Mouse (Mus musculus): Measurements from ENCODE around the gene Rcc1l.

Gene Rcc1l

DNA sequence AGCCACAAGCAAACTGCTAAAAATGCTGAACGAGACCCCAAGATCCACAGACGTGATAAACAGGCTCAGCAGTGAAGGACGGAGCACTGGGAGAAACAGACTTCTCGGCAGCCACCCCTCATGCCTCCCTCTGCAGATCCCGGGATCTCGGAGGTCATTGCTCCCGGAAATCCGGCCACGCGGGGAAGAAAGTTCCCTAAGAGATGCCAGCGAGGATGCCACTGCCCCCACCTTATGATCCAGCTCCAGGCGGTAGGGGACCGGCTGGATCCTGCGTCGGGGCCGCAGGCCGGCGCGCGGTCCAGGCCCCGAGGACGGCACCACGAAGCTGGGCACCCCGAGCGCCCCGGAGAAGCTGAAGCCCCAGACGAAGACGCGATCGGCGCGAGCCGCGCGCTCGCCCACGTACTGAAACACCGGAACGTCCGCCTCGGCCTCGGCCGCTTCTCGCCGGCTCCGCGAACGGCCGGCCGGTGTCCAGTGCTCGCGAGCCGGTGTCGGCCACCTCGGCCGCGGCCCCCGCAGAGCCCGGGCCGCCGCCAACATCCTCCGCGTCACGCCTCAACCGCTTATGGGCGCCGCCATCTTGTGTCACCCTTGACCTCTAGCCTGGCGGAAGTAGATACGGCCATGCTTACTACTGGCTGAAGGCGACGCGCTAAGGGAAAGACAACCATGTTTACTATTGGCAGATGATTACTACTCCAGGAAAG lies at the start of gene Rcc1l:
Gene Rcc1l, minus strand, starts transcription at position 606 of the 713 bp plus-strand sequence.
- Histone ChIP-seq H3K27me3 (ENCODE audit: control insufficient read depth, insufficient read depth, low read length, poor library complexity, severe bottlenecking) (no peaks in the 10 kb centered on the region), H3K36me3 (ENCODE audit: control insufficient read depth, insufficient read depth, low read length, poor library complexity, severe bottlenecking) (peaks cover 2% of the 10 kb centered on the region; the same call in 1 of the 2 replicates)
- peak; percentile 93 for DNase-seq (ENCODE audit: low read depth, low spot score)

DNA sequence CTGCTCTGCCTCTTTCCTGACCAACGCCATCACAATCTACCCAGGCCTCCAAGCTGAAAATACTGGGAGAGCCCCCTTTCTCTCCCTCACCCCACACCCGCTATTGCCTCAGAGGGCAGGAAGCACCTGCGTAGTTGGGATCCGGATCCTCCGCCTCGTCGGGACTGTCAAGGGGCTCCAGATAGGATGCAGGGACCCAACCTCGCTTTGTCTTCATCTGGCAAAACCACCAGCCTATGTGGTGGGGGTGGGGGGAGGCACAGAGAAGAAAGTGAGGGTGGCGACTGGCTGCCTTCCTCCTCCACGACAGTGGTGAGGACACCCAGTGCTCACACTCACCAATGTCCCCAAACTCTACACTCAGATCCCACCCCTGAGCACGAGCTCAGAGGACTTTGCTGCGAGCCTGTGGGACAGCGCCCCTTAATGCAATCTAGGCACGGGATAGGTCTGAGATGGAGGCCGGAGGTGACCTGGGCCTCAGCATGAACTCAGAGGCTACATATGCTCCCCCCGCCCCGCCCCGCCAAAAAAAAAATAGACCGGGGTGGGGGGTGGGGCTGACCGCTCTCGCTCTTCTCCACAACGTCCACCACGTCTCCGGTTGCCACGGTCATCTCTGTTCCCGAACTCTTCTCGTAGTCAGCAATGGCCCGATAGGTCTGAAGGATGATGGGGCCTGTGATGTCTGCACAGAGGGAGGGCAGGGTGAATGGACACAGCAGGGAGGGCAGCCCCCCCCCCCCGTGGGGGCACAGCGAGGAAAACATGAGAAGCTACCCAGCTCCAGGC lies 48.7 kb upstream of the Rcc1l start:
- Histone ChIP-seq H3K27me3 (ENCODE audit: control insufficient read depth, insufficient read depth, low read length, poor library complexity, severe bottlenecking) (no peaks in the 10 kb centered on the region), H3K36me3 (ENCODE audit: control insufficient read depth, insufficient read depth, low read length, poor library complexity, severe bottlenecking) (peaks cover 27% of the 10 kb centered on the region)
- DNase-seq (ENCODE audit: low read depth, low spot score) = no peak

DNA sequence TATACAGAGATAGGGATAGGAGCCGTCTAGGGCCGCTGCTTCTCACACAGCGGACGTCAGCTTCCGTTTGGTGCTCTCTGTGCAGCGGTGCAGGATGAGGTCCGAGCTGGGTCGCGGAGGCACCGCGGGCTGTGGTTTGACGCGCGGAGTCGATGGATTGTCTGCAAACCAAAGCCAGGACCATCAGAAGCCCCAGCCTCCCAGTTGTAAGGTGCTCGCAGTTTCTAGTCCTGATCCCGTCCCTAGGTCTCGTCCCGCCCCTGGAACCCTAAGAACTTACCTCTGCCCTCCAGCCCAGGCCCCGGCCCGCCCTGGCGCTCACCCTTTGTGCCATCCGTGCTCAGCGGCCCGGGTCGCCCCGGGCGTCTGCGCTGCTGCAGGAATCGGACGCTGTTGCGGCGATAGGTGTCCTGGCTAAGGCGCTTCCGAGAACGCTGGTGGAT lies 45.2 kb upstream of the Rcc1l start:
- H3K36me3 ChIP-seq (ENCODE audit: control insufficient read depth, insufficient read depth, low read length, poor library complexity, severe bottlenecking) = peaks cover 27% of the 10 kb centered on the region
- DNase-seq (ENCODE audit: low read depth, low spot score) = no peak
- no peaks in the 10 kb centered on the region for H3K27me3 ChIP-seq (ENCODE audit: control insufficient read depth, insufficient read depth, low read length, poor library complexity, severe bottlenecking)

DNA sequence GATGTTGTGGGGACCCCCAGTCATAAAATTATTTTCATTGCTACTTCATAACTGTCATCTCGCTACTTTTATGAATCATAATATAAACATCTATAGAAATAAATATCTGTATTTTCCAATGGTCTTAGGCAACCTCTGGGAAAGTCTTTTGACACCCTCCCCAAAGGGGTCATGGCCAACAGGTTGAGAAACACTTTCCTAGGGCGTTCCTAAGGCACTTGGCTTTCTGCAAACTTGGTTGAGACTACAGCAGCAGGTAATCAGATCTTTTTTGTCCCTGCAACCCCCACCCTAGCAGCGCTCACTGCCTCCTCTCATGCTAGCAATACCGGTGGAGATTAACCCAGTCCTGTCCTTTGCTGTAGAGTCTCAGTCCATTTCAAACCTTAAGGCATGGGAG lies 44.7 kb upstream of the Rcc1l start:
- Histone ChIP-seq H3K36me3 (ENCODE audit: control insufficient read depth, insufficient read depth, low read length, poor library complexity, severe bottlenecking) (peaks cover 23% of the 10 kb centered on the region), H3K27me3 (ENCODE audit: control insufficient read depth, insufficient read depth, low read length, poor library complexity, severe bottlenecking) (no peaks in the 10 kb centered on the region)
- DNase-seq (ENCODE audit: low read depth, low spot score) = no peak

DNA sequence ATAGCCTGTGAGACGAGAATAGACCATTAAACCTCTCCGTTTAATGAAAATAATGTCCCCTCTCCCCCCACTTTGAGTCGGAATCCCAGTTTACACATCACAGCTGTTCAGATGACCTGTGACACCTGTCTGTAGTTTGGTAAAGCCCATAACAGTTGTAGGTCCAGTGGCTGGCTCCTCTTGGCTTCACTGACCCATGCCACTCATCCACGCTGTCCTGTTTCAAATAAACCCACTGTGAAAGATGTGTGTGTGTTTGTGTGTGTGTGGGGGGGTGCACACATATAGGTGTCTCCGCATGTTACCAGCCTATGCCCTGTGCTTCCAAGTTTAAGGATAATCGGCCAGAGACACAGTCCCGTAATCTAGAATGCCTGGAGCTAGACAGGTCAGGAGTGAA lies 41.3 kb upstream of the Rcc1l start:
- H3K36me3 ChIP-seq (ENCODE audit: control insufficient read depth, insufficient read depth, low read length, poor library complexity, severe bottlenecking) = peaks cover 13% of the 10 kb centered on the region
- DNase-seq (ENCODE audit: low read depth, low spot score) = no peak
- no peaks in the 10 kb centered on the region for H3K27me3 ChIP-seq (ENCODE audit: control insufficient read depth, insufficient read depth, low read length, poor library complexity, severe bottlenecking)

DNA sequence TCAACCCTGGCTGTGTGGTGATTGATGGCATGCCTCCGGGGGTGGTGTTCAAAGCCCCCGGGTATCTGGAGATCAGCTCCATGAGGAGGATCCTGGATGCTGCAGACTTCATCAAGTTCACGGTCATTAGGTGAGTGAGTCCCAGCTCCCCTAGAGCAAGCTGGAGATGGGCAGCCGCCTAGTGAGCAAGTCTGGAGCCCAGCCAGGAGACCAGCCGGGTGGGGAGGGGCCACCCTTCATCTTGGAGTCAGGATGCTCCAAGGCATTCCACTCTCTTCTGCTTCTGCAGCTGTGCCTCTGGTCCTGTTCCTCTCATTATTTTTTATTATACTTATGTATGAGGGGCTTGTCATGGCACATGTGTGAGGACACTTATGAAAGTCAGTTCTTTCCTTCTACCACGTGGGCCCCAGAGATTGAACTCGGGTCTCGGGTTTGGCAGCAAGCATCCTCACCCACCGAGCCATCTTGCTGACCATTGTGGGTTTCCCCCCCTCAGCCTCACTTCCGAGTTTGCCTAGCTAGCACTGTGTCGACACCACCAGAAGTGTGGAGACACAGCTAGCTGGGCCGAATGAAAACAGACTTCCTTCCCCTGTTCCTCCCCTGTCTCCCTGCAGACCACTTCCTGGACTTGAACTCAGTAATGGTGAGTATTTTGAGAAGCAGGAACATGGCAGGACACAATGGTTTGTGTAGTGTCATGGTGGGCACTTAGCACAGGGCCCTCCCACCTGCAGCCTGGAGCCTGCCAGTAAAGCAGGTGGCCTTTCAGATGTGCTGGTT lies 37.6 kb upstream of the Rcc1l start:
- H3K27me3 ChIP-seq (ENCODE audit: control insufficient read depth, insufficient read depth, low read length, poor library complexity, severe bottlenecking) = no peaks in the 10 kb centered on the region
- no peaks in the 10 kb centered on the region; the same call in 1 of the 2 replicates for H3K36me3 ChIP-seq (ENCODE audit: control insufficient read depth, insufficient read depth, low read length, poor library complexity, severe bottlenecking)
- peak; percentile 60 for DNase-seq (ENCODE audit: low read depth, low spot score)

DNA sequence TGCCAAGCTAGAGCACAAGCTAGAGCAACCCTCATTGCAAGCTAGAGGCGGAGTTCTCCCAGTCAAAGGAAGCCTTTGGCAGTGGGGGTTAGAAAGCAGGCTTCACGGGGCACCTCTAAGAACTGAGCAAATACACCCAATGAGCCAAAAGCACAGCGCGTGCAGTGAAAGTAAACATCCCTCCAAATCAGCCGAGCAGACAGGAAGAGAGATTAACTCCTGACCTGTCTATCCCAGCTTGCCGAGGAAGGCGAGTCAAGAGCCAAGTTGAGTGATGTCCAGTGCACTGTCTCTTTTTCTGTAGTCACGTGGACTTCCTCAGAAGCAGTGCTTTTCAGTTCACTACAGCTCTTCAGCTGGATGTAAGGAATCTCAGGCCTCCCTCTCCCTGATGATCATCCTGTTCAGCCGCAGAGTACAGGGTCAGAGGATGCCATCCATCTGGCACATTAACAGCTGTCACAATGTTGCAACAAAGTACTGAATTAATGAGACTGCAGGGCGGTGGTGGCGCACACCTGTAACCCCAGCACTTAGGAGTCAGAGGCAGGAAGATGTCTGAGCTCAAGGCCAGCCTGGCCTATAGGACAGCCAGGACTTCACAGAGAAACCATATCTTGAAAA lies 33.5 kb upstream of the Rcc1l start:
- no peaks in the 10 kb centered on the region for H3K27me3 ChIP-seq (ENCODE audit: control insufficient read depth, insufficient read depth, low read length, poor library complexity, severe bottlenecking)

DNA sequence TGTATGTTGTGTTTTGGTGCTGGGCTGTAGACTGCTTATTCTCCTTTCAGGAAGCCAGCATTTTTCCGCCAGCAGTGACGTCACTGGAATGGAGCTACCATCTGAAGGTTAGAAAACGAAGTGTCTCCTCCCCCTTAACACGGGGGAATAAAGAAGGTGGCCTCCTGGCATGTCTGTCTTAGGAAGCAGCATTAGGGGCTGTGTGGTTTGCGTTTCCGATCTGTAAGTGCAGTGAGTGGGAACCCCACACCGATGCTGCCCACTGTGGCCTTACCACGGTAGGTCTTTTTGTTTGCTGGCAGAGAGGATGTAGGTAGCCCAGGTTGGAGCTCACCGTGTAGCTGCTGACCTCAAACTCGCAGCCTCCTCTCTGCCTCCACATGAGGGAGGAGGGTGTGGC lies 30.1 kb upstream of the Rcc1l start:
- Histone ChIP-seq H3K27me3 (ENCODE audit: control insufficient read depth, insufficient read depth, low read length, poor library complexity, severe bottlenecking) (no peaks in the 10 kb centered on the region), H3K36me3 (ENCODE audit: control insufficient read depth, insufficient read depth, low read length, poor library complexity, severe bottlenecking) (no peaks in the 10 kb centered on the region)
- DNase-seq (ENCODE audit: low read depth, low spot score) = no peak

More for the DNA sequence above, 33.5 kb upstream of the Rcc1l start:
- no peak for DNase-seq (ENCODE audit: low read depth, low spot score)
- no peaks in the 10 kb centered on the region for H3K36me3 ChIP-seq (ENCODE audit: control insufficient read depth, insufficient read depth, low read length, poor library complexity, severe bottlenecking)

DNA sequence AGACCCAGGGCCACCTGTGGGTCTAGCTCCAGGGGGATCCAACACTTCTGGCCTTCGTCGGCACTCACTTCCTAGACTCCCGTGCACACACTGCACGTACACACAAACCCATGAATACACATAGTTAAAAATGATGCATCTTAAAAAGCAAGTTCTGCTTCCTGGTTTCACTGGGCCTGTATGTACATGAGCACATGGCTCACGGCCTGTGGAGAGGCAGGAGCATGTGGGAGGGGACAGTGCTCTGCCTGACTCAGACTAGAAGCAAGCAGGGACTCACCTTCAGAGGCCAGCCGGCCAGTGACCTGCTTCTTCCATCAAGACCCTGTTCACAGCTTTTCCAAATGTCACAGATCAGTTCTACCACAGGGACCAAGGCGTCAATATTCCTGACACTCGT lies 17.1 kb upstream of the Rcc1l start:
- no peak for DNase-seq (ENCODE audit: low read depth, low spot score)
- no peaks in the 10 kb centered on the region for H3K27me3 ChIP-seq (ENCODE audit: control insufficient read depth, insufficient read depth, low read length, poor library complexity, severe bottlenecking)
- H3K36me3 ChIP-seq (ENCODE audit: control insufficient read depth, insufficient read depth, low read length, poor library complexity, severe bottlenecking) = 0 out of 2 replicates have a peak, but pooled peaks cover 2% of the 10 kb centered on the region

DNA sequence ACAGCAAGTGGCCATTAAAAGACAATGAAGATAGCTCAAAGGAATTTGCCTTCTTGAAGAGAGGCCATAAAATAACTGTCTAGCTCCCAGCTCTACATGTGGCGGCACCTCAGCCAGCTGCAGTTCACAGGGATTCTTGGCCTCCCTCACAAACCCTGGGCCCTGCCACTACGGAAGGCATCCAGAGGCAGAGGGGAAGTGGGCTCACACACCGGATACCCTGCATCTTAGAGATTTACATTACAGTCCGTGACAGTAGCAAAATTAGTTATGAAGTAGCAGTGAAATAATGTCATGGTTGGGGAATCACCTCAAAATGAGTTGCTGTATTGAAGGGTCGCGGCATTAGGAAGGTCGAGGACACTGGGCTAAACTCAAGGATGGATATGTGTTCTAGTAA lies 12.0 kb upstream of the Rcc1l start:
- peak; percentile 38 for DNase-seq (ENCODE audit: low read depth, low spot score)
- H3K27me3 ChIP-seq (ENCODE audit: control insufficient read depth, insufficient read depth, low read length, poor library complexity, severe bottlenecking) = no peaks in the 10 kb centered on the region
- no peaks in the 10 kb centered on the region for H3K36me3 ChIP-seq (ENCODE audit: control insufficient read depth, insufficient read depth, low read length, poor library complexity, severe bottlenecking)

DNA sequence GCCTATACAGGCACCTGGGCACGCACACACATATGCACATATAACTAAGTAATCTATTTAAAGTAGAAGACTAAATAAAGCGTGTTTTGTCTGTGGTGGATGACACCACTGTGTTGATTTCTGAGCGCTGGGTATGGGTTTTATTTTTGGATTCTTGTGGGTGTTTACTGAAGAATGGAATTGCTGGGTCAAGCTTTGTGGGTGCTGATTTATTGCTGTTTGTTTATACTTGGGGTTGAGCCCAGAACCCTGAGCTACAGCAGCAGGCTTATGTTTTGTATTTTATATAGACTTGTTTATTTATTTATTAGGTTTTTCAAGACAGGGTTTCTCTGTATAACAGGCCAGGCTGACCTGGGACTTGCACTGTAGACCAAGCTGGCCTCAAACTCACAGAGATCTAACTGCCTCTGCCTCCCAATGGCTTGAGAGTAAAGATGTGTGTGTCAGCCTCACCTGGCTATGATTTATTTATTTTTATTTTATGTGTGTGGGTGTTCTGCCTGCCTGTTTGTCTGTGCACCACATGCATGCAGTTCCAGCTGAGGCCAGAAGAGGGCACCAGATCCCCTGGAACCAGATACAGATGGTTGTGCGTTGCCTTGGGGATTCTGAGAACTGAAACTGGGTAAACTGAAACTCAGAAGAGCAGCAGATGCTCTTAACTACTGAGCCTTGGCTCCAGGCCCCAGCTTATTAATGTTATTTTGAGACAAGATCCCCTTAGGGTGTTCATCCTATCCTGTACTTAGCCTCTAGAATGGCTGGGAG lies 10.6 kb upstream of the Rcc1l start:
- peak; percentile 95 for DNase-seq (ENCODE audit: low read depth, low spot score)
- Histone ChIP-seq H3K27me3 (ENCODE audit: control insufficient read depth, insufficient read depth, low read length, poor library complexity, severe bottlenecking) (no peaks in the 10 kb centered on the region), H3K36me3 (ENCODE audit: control insufficient read depth, insufficient read depth, low read length, poor library complexity, severe bottlenecking) (no peaks in the 10 kb centered on the region)

DNA sequence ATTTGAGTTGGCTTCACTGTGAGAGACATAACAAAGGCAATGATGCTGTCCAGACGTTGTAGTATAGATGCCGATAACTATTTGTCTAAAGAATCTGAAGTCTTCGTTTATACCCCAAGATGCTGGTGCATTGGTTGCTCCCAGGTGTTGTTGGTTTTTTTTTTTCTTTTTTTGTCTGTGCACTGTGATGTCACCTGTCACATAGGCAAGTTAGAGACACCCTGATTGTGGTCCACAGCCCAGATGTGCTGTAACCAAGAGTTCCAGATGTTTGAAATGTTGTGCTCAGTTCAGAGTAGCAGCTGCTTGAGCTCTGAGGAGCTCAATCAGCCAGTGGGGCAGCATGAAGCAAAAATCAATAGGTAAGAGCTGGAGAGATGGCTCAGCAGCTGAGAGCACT lies 9.5 kb upstream of the Rcc1l start:
- no peaks in the 10 kb centered on the region for H3K27me3 ChIP-seq (ENCODE audit: control insufficient read depth, insufficient read depth, low read length, poor library complexity, severe bottlenecking)
- H3K36me3 ChIP-seq (ENCODE audit: control insufficient read depth, insufficient read depth, low read length, poor library complexity, severe bottlenecking) = no peaks in the 10 kb centered on the region
- no peak for DNase-seq (ENCODE audit: low read depth, low spot score)

DNA sequence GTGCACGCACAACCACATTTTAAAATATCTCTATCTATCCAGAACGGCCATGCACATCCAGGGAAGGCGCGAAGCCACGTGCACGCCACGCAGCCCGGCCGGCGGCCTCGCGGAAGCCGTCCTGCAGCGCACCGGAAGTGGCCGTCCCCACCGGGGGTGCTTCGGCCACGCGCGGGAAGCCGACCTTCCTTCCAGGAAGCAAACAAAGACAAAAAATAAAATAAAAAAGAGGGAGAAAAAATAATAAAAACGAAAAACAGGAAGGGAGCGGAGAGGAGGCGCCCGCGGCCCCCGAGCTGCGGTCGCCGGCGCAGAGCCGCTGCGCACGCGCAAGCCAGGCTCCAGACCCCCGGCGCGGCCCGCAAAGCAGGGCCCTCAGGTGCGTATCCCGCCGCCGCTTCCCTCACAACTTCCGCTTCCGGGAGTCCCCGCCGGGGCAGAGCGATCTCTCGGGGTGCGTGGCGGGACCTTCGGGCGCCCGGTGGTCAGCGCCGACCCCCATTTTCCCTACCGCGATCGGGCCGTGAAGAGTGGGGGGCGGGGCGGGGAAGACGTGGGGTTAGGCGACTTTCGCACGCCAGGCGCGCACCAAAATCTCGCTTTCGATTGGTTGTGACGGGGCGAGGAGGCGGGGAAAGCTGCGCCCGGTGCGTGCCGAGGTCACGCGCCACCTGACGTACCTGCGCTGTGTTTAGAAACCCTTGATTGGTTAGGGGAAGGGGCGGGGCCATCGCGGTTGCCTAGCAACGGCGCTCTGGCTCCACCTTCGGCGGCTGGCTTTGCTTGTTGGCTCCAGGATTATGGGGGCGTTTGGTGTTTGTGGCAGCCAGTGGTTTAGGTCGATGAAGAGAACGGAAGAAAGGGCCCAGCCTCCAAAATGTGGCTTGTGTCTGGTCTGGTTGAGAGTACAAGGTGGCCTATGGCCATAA lies 7.6 kb upstream of the Rcc1l start, which contains the start of gene Gtf2ird2:
Gene Gtf2ird2, plus strand, starts transcription at position 140 of the 929 bp plus-strand sequence.
- peak; percentile 100 for DNase-seq (ENCODE audit: low read depth, low spot score)
- Histone ChIP-seq H3K36me3 (ENCODE audit: control insufficient read depth, insufficient read depth, low read length, poor library complexity, severe bottlenecking) (no peaks in the 10 kb centered on the region), H3K27me3 (ENCODE audit: control insufficient read depth, insufficient read depth, low read length, poor library complexity, severe bottlenecking) (no peaks in the 10 kb centered on the region)
